Mouse (Mus musculus) forebrain, embryonic 11.5 days (tissue): ENCODE measurements around the gene Ttyh2. TPM values are rescaled to one million over a fixed set of nuclear protein-coding genes. Genes with fewer than 3 reads are reported as not detected.
A peak's percentile ranks its signal among the peaks of the same experiment; 100 is the strongest.

Experiments
- ATAC-seq: fragments of 200-750 bp; cut with Nextera tagmentation; replicated peaks from 2 replicates; pipeline ENCODE4 v1.8.0; 2017; ENCODE audit warnings: moderate TSS enrichment; ENCODE audit not compliant: low FRiP score
- DNase-seq: peaks from one replicate; pipeline ENCODE4 v3.0.0-alpha.2; 2017; ENCODE audit warnings: low spot score
- H3K27ac ChIP-seq: fragments of 300-500 bp; sonication (generic); 2 replicates; pipeline ENCODE4 v1.5.1; 2014; ENCODE audit warnings: low read depth, low read length
- H3K27me3 ChIP-seq: fragments of 300-500 bp; sonication (generic); 2 replicates; pipeline ENCODE4 v1.6.1; 2014; ENCODE audit warnings: mild to moderate bottlenecking, low read length, mixed read lengths; ENCODE audit not compliant: control insufficient read depth, insufficient read depth
- H3K36me3 ChIP-seq: fragments of 300-500 bp; sonication (generic); 2 replicates; pipeline ENCODE4 v1.6.1; 2014; ENCODE audit warnings: mild to moderate bottlenecking, low read length, moderate library complexity, mixed read lengths; ENCODE audit not compliant: control insufficient read depth, insufficient read depth
- H3K4me1 ChIP-seq: fragments of 300-500 bp; sonication (generic); replicated peaks from 2 replicates; pipeline ENCODE4 v1.6.1; 2014; ENCODE audit warnings: low read length, mixed read lengths; ENCODE audit not compliant: control insufficient read depth, insufficient read depth
- H3K4me2 ChIP-seq: fragments of 300-500 bp; sonication (generic); 2 replicates; pipeline ENCODE4 v1.6.1; 2014; ENCODE audit warnings: low read depth, mild to moderate bottlenecking, low read length, moderate library complexity, mixed read lengths; ENCODE audit not compliant: severe bottlenecking
- H3K4me3 ChIP-seq: fragments of 300-500 bp; sonication (generic); 2 replicates; pipeline ENCODE4 v1.5.1; 2014; ENCODE audit warnings: low read depth, low read length
- H3K9ac ChIP-seq: fragments of 300-500 bp; sonication (generic); 2 replicates; pipeline ENCODE4 v1.6.1; 2014; ENCODE audit warnings: low read length
- H3K9me3 ChIP-seq: fragments of 300-500 bp; sonication (generic); 2 replicates; pipeline ENCODE4 v1.6.1; 2016; ENCODE audit warnings: low read length, mixed read lengths; ENCODE audit not compliant: control insufficient read depth
- WGBS: fragments of 180-500 bp; shearing (Covaris S2); extraction: QIAGEN DNeasy Blood & Tissue Kit; methylation state at CpG from one replicate; pipeline ENCODE4 v1.1.7; 2014; 5-methylcytosine and 5-hydroxymethylcytosine counted together
- polyA plus RNA-seq: library from polyadenylated mRNA; unstranded; fragments of >200 nt; fragmentation: Nextera tagmentation; extraction: Ambion mirVana; gene quantifications from 2 replicates; pipeline ENCODE4 v1.2.1, GENCODE M21; 2014

The Ttyh2 gene
- polyA plus RNA-seq, 1 experiment from 2014 or later, result 11.7 TPM

- DNase-seq, result no peak
- Histone ChIP-seq H3K27ac (no peak overlapping the region), H3K9me3 (no peaks in the 10 kb centered on the region), H3K9ac (no peak overlapping the region), H3K27me3 (no peaks in the 10 kb centered on the region), H3K36me3 (no peaks in the 10 kb centered on the region), H3K4me1 (no peaks in the 10 kb centered on the region), H3K4me2 (no peak overlapping the region), H3K4me3 (no peak overlapping the region)
- no peak for ATAC-seq
- 90% methylated on average over 7 of the region's 7 CpGs for WGBS
These were observed 23.3 kb downstream of the Ttyh2 start for GRCm38 (mm10) chr11:114698496-114698895.

GRCm38 (mm10) chr11:114699511-114699910 lies 24.3 kb downstream of the Ttyh2 start:
- no peaks in the 10 kb centered on the region for H3K9me3 ChIP-seq
- no peak overlapping the region for H3K27ac ChIP-seq
- DNase-seq (no peak), ATAC-seq (no peak)
- no peak overlapping the region for H3K4me2 ChIP-seq
- H3K4me3 ChIP-seq, result no peak overlapping the region
- WGBS, result 90% methylated on average over 12 of the region's 12 CpGs
- no peaks in the 10 kb centered on the region for H3K27me3 ChIP-seq
- peaks cover 8% of the 10 kb centered on the region; the same call in 1 of the 2 replicates for H3K4me1 ChIP-seq
- H3K9ac ChIP-seq, result no peak overlapping the region
- no peaks in the 10 kb centered on the region for H3K36me3 ChIP-seq

GRCm38 (mm10) chr11:114702311-114702995 lies 27.2 kb downstream of the Ttyh2 start:
- no peaks in the 10 kb centered on the region for H3K9me3 ChIP-seq
- 94% methylated on average over 15 of the region's 15 CpGs for WGBS
- DNase-seq (no peak), ATAC-seq (no peak)
- no peak overlapping the region for H3K4me3 ChIP-seq
- H3K4me2 ChIP-seq, result no peak overlapping the region
- no peaks in the 10 kb centered on the region for H3K27me3 ChIP-seq
- H3K27ac ChIP-seq, result no peak overlapping the region
- no peak overlapping the region for H3K9ac ChIP-seq
- H3K36me3 ChIP-seq, result no peaks in the 10 kb centered on the region
- peaks cover 8% of the 10 kb centered on the region; the same call in 1 of the 2 replicates for H3K4me1 ChIP-seq

- Histone ChIP-seq H3K36me3 (no peaks in the 10 kb centered on the region), H3K27me3 (no peaks in the 10 kb centered on the region), H3K27ac (no peak overlapping the region), H3K4me1 (peaks cover 8% of the 10 kb centered on the region; the same call in 1 of the 2 replicates), H3K9ac (no peak overlapping the region), H3K9me3 (no peaks in the 10 kb centered on the region), H3K4me2 (no peak overlapping the region), H3K4me3 (no peak overlapping the region)
- DNase-seq (no peak), ATAC-seq (no peak)
- WGBS, result 88% methylated on average over 6 of the region's 6 CpGs
These were observed 27.7 kb downstream of the Ttyh2 start for GRCm38 (mm10) chr11:114702996-114703361.

- DNase-seq, result no peak
- Histone ChIP-seq H3K9ac (no peak overlapping the region; the same call in 1 of the 2 replicates), H3K36me3 (no peaks in the 10 kb centered on the region), H3K27me3 (no peaks in the 10 kb centered on the region), H3K4me1 (peaks cover 8% of the 10 kb centered on the region; the same call in 1 of the 2 replicates), H3K27ac (peak overlapping the region; percentile 46), H3K4me3 (no peak overlapping the region), H3K4me2 (0 out of 2 replicates have a peak overlapping the region, but pooled peaks have one; percentile 15), H3K9me3 (no peaks in the 10 kb centered on the region)
- WGBS, result 57% methylated on average over 22 of the region's 22 CpGs
- ATAC-seq, result no peak; the same call in 1 of the 2 replicates
These were observed 29.1 kb downstream of the Ttyh2 start for GRCm38 (mm10) chr11:114704071-114704913.

GRCm38 (mm10) chr11:114706358-114706757 lies 31.1 kb downstream of the Ttyh2 start:
- no peaks in the 10 kb centered on the region for H3K27me3 ChIP-seq
- H3K36me3 ChIP-seq, result no peaks in the 10 kb centered on the region; the same call in 1 of the 2 replicates
- no peaks in the 10 kb centered on the region for H3K9me3 ChIP-seq
- ATAC-seq (no peak), DNase-seq (no peak)
- no peak overlapping the region for H3K27ac ChIP-seq
- no peak overlapping the region for H3K9ac ChIP-seq
- H3K4me3 ChIP-seq, result no peak overlapping the region
- WGBS, result 80% methylated on average over 5 of the region's 5 CpGs
- no peak overlapping the region for H3K4me2 ChIP-seq
- H3K4me1 ChIP-seq, result peaks cover 8% of the 10 kb centered on the region; the same call in 1 of the 2 replicates

- 92% methylated on average over 3 of the region's 3 CpGs for WGBS
- Histone ChIP-seq H3K9ac (no peak overlapping the region), H3K9me3 (no peaks in the 10 kb centered on the region), H3K27me3 (no peaks in the 10 kb centered on the region), H3K27ac (no peak overlapping the region), H3K4me1 (no peaks in the 10 kb centered on the region), H3K4me3 (no peak overlapping the region), H3K4me2 (no peak overlapping the region), H3K36me3 (no peaks in the 10 kb centered on the region; the same call in 1 of the 2 replicates)
- DNase-seq (no peak), ATAC-seq (no peak)
These were observed 36.2 kb downstream of the Ttyh2 start for GRCm38 (mm10) chr11:114711393-114711792.

- Histone ChIP-seq H3K27me3 (no peaks in the 10 kb centered on the region), H3K4me2 (no peak overlapping the region), H3K4me1 (no peaks in the 10 kb centered on the region), H3K9me3 (no peaks in the 10 kb centered on the region), H3K9ac (no peak overlapping the region), H3K27ac (no peak overlapping the region), H3K36me3 (no peaks in the 10 kb centered on the region; the same call in 1 of the 2 replicates), H3K4me3 (no peak overlapping the region)
- 92% methylated on average over 12 of the region's 12 CpGs for WGBS
- ATAC-seq (no peak), DNase-seq (no peak)
These were observed 36.6 kb downstream of the Ttyh2 start for GRCm38 (mm10) chr11:114711861-114712260.
